Mouse (Mus musculus): ENCODE results near the gene Taf12.

- TF ChIP-seq CTCF (IDR thresholded peaks at IDR 0.05; ENCODE audit: low read depth) (peak; percentile 54), EP300 (IDR thresholded peaks at IDR 0.05; ENCODE audit: low read depth) (no peak)
Measured at GRCm38 (mm10) chr4:132268871-132269739, 5.1 kb upstream of the Taf12 start.

All from liver, embryonic 14.5 days (tissue).